Mouse (Mus musculus) Muller cell, postnatal 12 days (primary cell): ENCODE measurements around the gene Stard5.

Experiments
- DNase-seq: peaks from one replicate; pipeline ENCODE4 v3.0.0-alpha.2; 2015; ENCODE audit errors: inconsistent ontology term

Stard5 gene

DNA sequence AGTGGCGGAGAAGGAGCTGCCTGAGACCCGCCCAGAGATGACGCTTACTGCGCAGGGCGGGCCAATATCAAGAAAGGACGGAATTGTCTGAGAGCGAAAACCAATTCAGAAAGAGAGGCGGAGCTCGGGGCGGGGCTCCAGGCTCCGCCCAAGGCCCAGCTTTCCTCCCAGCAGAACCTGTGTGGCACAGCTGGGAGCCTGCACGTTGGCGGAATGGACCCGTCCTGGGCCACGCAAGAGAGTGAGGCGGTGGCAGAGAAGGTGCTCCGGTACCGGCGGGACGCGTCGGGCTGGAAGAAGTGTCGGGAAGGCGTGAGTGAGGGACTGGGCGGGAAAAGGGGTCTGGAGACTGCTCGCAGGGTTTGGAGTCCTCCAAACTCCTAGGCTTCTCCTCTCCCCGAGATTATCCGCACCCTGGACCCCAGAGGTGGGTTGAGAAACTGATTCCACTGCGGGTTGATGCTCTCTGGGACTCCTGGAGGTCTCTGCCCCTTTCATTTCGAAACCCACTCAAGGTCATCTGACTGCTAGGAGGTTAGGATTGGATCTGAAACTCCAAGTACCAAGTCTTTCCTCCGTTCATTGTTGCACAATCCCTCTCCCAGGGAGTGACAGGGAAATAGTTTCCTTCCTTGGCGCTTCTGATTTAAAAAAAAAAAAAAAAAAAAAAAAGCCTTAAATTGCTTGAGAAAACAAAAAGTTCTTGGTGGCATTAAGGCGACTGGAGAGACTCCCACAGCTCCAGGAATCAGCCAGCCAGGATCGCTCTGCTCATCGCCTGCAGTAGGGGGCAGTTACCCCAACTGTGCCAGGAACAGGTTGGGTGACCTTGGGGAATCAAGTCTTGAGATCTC is at the start of gene Stard5:
Stard5 (plus strand) TSS at position 132 of the 854 bp plus-strand sequence.
- peak; percentile 96 for DNase-seq

DNA sequence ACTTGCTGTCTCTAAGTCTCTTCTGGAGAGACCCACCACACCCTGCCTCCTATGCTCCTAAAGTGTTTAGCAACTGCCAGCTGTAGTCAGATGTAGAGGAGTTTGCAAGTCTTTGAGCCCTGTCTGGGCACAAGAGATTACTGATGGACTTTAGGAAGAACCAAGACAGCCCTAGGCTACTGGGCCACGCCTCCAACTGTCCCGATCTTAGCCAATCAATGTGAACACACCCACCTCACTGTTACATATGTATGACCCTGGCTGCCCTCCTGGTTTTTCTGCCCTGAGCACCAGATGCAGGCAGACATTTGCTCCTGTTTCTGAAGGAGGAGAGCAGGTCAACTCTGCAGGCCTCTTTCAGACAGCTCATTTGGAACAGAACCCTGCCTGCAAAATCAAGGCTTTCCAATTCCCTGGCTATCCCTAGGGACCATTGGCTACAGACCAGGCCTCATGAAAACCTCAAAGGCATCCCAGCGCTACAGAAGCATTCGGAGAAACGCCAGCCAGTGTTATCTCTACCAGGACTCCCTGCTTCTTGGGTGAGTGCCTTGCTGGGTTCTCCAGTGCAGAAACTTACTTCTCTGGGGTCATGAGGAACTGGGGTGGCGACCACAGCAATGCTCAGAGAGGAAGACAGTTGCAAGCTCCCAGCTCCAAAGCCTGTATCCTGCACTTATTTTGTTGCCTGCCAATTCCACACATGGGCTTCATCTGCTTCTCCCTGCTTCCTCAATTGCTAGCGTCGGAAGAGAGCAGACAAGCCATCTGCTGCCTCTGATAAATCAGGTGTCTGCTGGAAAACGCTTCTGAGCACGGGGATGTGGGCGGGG is 46.9 kb upstream of the Stard5 start, which contains the start of gene Tmc3:
Tmc3 (plus strand) TSS at position 289 of the 833 bp plus-strand sequence.
- peak; percentile 46 for DNase-seq

GRCm38 (mm10) chr7:83594056-83594455 is 37.7 kb upstream of the Stard5 start:
- DNase-seq: no peak

DNA sequence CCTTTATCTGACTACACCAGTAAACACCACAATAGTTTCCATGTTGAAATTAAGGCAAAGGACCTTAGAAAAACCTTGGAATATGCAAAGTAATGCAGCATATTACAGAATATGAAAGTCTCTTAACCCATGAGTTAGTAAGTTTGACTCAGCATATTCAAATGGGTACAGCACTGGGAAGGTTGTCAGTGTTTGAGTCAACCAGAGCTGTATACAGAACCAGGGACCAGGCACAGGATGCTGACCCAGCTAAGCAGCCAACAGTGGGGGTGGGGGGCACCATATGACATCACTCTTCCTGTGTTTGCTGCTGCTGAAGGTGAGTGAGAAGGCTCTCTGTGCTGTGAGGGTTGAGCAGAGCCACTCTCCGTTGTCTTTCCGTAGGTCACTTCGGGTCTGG is 34.7 kb upstream of the Stard5 start:
- no peak for DNase-seq

DNA sequence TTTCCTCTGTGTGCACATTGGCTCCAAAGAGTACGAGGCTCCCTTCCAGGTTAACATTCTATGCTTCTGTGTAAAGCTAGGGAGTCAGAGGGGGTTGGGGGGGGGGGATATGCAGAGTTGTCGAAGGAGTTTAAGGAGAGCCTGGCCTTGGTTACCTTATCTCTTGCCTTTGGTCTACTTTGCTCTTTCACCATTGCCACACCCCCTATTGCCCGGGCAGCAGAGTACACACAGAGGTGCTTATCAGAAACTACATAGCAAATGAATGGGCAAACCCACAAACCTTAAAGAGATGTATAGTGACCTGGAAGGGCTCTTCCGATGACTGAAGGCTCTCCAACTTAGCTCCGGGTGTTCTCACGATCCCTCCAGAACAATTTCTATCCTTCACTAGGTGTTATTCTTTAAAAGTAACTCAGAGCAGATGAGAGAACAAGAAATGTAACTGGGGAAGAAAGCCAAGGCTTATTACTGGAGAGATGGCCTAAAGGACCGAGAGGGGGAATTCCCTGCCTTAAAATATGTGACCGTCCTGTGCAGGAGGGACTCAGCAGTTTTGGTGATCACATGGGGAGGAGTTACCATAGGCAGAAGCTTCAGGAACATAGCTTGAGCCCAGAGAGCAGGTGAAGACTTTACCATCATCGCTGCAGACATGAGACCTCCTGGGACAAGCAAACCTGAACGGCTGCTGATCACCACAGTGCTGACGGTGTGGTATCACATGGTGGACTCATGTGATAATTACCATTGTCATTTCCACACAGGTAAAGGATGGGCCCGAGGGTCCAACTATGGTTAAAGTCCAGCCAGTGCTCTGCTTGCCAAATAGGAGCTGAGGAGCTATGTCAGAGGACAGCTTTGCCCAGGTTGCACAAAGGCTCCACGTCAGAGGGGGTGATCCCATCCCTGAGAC is 32.5 kb upstream of the Stard5 start:
- DNase-seq: no peak

DNA sequence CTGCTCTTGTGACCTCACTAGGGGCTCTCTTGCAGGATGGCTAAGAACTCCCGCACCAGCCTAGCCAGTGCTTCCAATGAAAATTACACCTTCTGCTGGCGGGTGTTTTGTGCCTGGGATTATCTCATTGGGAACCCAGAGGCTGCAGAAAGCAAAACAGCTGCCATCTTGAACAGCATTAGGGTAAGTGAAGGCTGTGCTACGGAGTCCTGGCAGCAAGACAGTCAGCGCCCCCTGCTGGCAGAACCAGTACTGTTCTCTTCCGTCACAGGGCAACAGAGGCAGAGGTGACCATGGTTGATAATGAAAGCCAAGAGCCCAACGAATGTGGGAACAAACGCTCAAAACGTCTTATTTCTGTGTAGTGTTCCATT is 31.9 kb upstream of the Stard5 start:
- DNase-seq: no peak

DNA sequence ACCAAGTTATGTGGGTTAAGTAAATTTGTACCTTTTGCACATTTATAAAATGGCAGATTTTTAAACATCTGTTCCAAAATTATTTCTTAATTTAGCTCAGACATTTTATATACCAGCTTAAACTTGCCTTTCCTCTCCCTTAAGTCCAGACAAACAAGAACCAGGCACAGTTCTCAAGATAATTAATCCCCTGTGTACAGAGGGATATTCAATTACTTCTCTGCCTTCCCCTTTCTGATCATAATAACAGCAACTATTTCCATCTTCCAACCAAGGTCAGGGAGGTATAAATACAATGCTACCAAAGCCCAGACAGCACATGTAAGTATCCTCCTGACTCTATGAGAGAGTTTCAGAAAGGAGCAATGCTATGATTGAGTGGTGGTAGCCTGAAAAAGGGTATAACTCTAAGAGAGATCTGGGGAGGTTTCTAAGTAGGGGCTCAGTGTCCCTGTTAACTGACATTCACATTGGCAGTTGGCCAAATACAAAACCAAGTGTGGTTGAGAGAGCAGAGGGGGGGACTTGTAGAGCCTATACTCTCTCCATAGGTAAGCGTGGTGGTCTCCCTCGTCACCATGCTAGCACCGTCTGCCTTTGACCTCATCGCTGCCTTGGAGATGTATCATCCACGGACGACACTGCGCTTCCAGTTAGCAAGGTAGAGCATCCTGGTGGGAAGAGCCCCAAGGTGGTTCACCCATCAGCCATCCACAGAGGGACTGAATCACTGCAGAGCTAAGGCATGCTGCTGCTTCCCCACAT is 27.4 kb upstream of the Stard5 start:
- DNase-seq: no peak

GRCm38 (mm10) chr7:83606796-83607195 is 25.0 kb upstream of the Stard5 start:
- no peak for DNase-seq

- DNase-seq: no peak
Observed at GRCm38 (mm10) chr7:83609891-83610290, 21.9 kb upstream of the Stard5 start.

DNA sequence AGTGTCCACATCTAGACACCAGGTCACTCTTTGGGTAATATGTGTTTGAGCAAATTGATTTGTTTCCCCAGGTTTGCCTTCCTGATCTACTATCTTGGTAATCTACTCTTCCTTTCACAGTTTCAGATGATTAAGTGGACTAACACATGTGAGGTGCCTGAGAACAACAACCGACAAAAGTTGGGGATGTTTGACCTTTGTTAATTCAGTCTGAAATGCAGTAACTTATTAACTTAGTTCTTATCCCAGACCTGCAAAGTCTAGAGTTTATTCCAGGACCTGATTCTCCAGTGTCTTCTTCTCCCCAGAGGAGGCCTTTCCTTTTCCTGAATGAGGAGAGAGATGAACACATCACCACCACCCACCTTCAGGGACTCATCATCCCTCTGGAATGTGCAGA is 19.9 kb upstream of the Stard5 start:
- no peak for DNase-seq

DNA sequence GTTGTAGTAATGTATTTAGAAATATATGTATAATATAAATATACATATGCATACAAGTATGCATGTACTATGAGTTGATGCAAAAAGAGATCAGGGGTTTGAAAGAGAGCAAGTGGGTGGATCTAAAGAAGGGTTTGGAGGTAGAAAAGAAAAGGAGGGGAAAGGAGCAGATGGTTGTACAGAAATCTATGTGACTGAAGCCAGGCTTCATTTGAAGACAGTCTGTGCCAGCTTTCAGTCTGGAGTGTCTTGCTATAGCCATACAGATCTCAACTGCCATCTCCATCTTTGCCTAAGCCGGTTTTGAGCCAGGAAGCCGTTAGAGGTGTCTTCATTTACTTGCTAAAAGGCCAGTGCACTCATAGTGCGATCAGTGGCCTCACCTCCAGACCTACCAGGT is 16.5 kb upstream of the Stard5 start:
- no peak for DNase-seq

GRCm38 (mm10) chr7:83615815-83616214 is 15.9 kb upstream of the Stard5 start:
- no peak for DNase-seq

DNA sequence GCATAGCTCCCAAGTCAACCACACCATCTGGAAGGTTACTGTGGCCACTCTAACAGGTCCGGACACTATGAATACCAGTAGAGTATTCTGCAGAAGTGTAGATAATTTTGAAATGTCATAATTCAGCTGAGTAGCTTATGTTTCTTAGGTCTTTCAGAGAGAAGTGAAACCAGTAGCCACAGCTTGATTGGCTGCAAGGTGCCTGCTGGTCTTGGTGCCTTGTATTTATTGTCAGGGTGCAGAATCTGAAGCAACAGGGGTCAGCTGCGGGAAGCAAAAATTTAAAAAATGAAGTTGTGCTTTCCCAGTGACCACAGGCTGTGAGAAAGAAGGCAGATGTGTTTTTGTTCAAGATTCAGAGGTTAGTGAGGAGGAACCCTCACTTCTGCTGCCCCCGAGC is 15.5 kb upstream of the Stard5 start:
- DNase-seq: no peak

DNA sequence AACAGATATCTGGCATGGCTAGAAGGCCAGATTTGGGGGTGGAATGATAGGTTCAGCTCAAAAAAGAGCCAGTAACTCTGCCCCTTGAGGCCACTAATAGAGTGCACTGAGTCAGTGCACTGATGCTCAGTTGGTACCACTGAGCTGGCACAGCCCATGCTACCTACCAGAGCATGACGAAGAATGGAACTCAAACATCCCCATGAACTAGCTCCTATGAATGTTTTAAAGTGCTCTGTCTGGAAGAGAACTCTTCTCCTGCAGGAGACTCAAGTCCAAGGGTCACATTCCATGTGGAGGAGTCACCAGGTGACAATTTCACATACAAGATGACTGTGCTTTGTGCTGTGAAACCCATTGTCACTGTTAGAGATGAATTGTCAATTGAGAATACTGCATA is 13.1 kb upstream of the Stard5 start:
- DNase-seq: no peak

DNA sequence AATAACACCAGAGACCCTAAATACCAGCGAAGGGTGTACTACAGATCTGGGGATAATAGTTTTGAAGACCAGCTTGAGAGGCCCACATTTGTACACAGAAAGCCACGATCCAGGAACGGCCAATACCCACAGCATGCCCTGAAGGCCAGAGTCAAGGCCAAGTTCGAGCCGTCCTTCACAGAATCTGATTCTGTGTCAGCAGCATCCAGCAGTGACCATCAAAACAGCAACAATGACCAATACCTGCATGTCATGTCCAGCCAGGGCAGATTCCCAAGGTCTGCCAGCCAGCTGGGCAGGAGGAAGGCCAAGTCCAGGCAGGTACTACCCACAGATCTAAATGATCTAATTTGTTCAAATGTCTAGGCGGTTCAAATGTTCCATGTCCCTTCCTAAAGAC is 9.2 kb upstream of the Stard5 start:
- DNase-seq: no peak

DNA sequence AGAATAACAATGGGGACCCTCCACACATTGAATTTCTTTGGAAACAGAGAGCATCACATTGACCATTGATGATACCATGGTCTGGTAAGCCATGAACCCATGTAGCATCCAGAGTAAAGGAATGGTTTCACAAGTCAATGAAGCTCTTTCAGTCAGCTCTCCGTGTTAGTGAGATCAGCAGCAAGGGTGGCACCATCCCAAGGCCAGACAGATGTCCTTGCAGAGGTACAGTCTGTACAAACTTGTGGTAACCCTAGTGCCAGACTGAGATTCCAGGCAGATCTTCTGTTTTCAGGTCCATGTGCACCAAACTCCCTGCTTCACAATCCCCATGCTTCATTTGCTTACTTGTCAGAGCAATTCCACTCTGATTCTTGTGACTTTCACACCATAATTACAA is 7.7 kb upstream of the Stard5 start:
- DNase-seq: no peak

DNA sequence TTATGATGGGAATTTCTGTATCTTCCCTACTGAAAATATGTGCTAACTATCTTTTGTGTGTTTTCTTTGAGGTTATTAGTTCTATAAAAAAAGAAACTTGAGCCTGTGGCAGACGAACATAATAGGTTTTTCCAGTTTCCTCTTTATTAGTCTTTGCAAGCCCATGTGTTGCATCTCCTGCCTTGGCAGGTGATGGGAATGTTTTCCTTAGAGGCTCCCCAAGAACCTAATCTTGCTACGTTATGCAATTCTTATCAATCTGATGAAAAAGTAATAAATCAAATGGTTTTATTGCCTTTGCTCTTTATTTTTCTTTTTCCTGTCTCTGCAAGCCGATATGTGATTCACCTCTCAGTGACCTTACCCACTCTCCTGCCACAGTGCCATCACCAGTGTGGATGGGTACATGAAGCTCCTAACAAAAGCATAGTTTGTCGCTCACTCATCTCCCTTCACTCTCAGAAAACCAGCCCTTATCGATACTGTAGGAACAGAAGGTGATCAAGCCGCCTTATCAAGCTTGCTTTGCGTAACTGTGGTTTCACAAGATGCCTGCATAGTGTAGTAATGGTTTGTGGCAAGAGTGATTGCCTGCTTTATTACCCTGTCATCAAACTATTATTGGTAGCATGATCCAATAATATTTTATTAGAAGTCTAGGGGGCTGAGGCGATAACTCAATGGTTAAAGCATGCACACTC is 5.1 kb upstream of the Stard5 start:
- DNase-seq: no peak

DNA sequence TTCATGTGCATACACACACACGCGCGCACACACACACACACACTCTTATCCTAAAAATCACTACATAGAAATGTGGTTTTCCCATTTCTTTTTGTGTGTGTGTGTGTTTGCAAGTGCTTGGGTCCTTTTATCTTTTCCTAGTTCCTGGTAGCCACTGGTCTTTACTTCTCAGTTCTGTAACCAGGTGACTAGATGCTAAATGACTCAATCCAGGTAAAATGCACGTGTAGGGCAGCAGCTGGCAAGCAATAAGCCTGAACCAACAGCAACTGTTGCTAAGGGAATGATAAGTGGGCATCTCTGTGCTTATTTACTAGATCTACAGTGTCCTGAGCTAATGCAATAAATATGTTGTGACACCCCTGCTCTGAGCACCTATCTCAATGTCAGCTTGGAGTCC is 4.4 kb upstream of the Stard5 start:
- no peak for DNase-seq

DNA sequence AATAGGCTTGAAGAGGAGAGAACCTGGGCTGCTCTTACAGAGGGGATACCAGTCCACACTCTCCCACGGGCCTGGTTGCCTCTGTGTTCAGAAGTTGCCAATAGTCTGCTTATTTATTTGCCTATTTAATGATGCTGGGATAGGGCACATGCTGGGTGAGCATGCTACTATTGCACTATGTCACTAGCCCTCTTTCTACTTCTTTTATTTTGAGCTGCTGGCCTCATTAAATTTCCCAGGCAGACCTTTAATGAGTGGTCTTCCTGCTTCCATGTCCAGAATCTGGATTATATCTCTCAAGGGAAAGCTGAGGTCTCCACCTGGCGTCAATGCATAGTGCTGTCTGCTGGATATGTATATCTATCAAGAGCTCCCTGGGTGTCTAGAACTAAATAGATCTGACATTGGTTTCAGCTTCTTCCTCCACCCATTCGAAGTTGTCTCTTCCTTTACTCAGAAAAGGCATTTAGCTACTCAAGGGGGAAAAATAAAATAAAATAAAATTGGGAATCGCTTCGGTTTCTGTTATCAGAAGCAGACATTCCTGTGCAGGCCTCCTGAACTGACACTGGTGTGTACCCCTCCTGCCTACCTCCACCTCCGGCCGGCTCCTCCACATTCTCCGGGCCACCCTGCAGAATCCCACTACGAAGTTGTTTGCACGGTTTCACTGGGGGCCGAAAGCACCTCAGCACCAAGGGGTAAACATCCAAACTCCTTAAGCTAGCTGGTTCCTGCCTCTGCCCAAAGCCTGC is 509 bp upstream of the Stard5 start:
- peak; percentile 34 for DNase-seq

GRCm38 (mm10) chr7:83632682-83633120 is 942 bp downstream of the Stard5 start:
- no peak for DNase-seq
